27 mouse cellular contexts compared by ENCODE assay signal in the genomic region with DNA sequence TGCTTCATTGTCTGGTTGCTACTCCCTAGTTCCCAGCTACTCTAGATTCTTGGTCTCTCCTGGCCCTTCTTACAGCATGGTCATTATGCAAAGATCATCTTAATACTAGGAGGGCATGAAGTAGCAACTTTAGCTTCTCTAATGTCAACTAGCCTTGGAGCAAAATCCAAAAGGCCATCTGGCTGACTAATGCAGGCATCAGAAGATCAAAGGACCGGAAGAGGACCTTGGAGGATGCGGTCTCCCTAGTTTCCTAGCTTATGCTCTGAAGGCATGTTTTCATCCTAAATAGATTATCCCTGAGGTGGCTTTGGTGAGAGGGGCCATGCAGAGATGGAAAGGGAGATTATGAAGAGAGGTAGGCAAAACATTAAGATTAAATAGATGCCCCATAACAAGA.
DNase-seq lines count a peak whose midpoint lies in the region; ATAC-seq lines count a peak whose summit lies in the region.
"Had no signal": no experiment of that assay in that cellular context is flagged by ENCODE, and none has a peak within 500 bp of the region (broad histone marks: within the 10 kb centered on the region; RNA-seq: fewer than 3 reads in every experiment).

No protein-coding gene starts in this region.

- peak; percentile 11 for DNase-seq in embryo, embryonic 10 days (ENCODE audit: low spot score)
- no peak for DNase-seq in embryo, embryonic 9.5 days (ENCODE audit: extremely low spot score)
- DNase-seq in adrenal gland, postnatal 36 days, result peak; percentile 50 to 58
- no peak for DNase-seq in limb, embryonic 10.5 days (ENCODE audit: low spot score)
- no peak for DNase-seq in layer of hippocampus, adult 8-10 months (ENCODE audit: low spot score in 2 of 2)
- DNase-seq in cerebellum, postnatal 25 days, result no peak
- DNase-seq in gastrocnemius, postnatal 36 days, result no peak
- DNase-seq: cerebellum, adult 2 months; cerebellum, postnatal 14 days; forebrain, postnatal 0 days; gastrocnemius, postnatal 14 days; heart, adult 18-20 months; heart, postnatal 36 days; kidney, adult 8-10 months; kidney, postnatal 10 days; thymus, postnatal 4 days had no signal

- peak overlapping the region; percentile 78; the same call in 1 of the 2 replicates for H3K27ac ChIP-seq in embryonic facial prominence, embryonic 12.5 days
- H3K27ac ChIP-seq in limb, embryonic 10.5 days, result peak overlapping the region; percentile 90; the same call in 1 of the 2 replicates
- H3K27ac ChIP-seq: forebrain, embryonic 12.5 days; hindbrain, embryonic 13.5 days; neural tube, embryonic 12.5 days had no signal

- H3K36me3 ChIP-seq in embryonic facial prominence, embryonic 12.5 days, result no peaks in the 10 kb centered on the region
- no peaks in the 10 kb centered on the region for H3K36me3 ChIP-seq in limb, embryonic 10.5 days
- H3K36me3 ChIP-seq: forebrain, embryonic 12.5 days; hindbrain, embryonic 13.5 days; limb, embryonic 13.5 days; lung, embryonic 15.5 days; neural tube, embryonic 12.5 days had no signal

- H3K27me3 ChIP-seq in embryonic facial prominence, embryonic 12.5 days, result no peaks in the 10 kb centered on the region
- H3K27me3 ChIP-seq in limb, embryonic 10.5 days (ENCODE audit: low read depth, poor library complexity, severe bottlenecking), result no peaks in the 10 kb centered on the region
- H3K27me3 ChIP-seq: forebrain, embryonic 12.5 days; hindbrain, embryonic 13.5 days; limb, embryonic 13.5 days; lung, embryonic 15.5 days; neural tube, embryonic 12.5 days had no signal

- H3K4me2 ChIP-seq in embryonic facial prominence, embryonic 12.5 days (replicated peaks), result no peak overlapping the region
- H3K4me2 ChIP-seq: forebrain, embryonic 12.5 days; heart, embryonic 11.5 days; hindbrain, embryonic 13.5 days; limb, embryonic 13.5 days; liver, embryonic 11.5 days; lung, embryonic 15.5 days; midbrain, embryonic 11.5 days; neural tube, embryonic 12.5 days had no signal

- intact Hi-C loops in gastrocnemius, postnatal 36 days (cut with DNase I), result no loop called here

- H3K4me1 ChIP-seq in embryonic facial prominence, embryonic 12.5 days, result peaks cover 36% of the 10 kb centered on the region
- peaks cover 43% of the 10 kb centered on the region for H3K4me1 ChIP-seq in limb, embryonic 10.5 days

- no peaks in the 10 kb centered on the region for H3K9me3 ChIP-seq in embryonic facial prominence, embryonic 12.5 days
- H3K9me3 ChIP-seq in limb, embryonic 10.5 days (replicated peaks), result no peaks in the 10 kb centered on the region
- H3K9me3 ChIP-seq: forebrain, embryonic 12.5 days; hindbrain, embryonic 13.5 days; limb, embryonic 13.5 days; lung, embryonic 15.5 days; neural tube, embryonic 12.5 days had no signal

- no peak overlapping the region for H3K9ac ChIP-seq in embryonic facial prominence, embryonic 12.5 days
- H3K9ac ChIP-seq: forebrain, embryonic 12.5 days; forebrain, postnatal 0 days; hindbrain, embryonic 13.5 days; limb, embryonic 13.5 days; lung, embryonic 15.5 days; neural tube, embryonic 12.5 days had no signal

- 26% methylated on average over 2 of the region's 2 CpGs for WGBS in embryonic facial prominence, embryonic 12.5 days
- WGBS in limb, embryonic 10.5 days, result 56% methylated on average over 2 of the region's 2 CpGs

- no peak overlapping the region for H3K4me3 ChIP-seq in embryonic facial prominence, embryonic 12.5 days
- no peak overlapping the region for H3K4me3 ChIP-seq in limb, embryonic 10.5 days
- H3K4me3 ChIP-seq: forebrain, embryonic 12.5 days; hindbrain, embryonic 13.5 days; limb, embryonic 13.5 days; lung, embryonic 15.5 days; myocyte; neural tube, embryonic 12.5 days had no signal

- ATAC-seq in embryonic facial prominence, embryonic 12.5 days (ENCODE audit: insufficient number of reproducible peaks, insufficient read depth, low FRiP score, low TSS enrichment), result no peak
- ATAC-seq: forebrain, postnatal 0 days; intestine, embryonic 16.5 days had no signal

Comparison
In these comparisons a context has a peak if more than half of its experiments do, and no peak if none do; other contexts are left out.
1. DNase-seq: peak in embryo, embryonic 10 days (single experiment) and adrenal gland, postnatal 36 days (2 of 2); none in embryo, embryonic 9.5 days (single experiment), limb, embryonic 10.5 days (single experiment), layer of hippocampus, adult 8-10 months (0 of 2), cerebellum, postnatal 25 days (0 of 2) and gastrocnemius, postnatal 36 days (0 of 2).